Mouse (Mus musculus) T-cell, adult 2 months (primary cell): ENCODE results near the gene Zic5.

Experiments
- DNase-seq: peaks from one replicate; pipeline ENCODE4 v3.0.0; 2022; ENCODE audit warnings: low spot score

Zic5 gene

DNA sequence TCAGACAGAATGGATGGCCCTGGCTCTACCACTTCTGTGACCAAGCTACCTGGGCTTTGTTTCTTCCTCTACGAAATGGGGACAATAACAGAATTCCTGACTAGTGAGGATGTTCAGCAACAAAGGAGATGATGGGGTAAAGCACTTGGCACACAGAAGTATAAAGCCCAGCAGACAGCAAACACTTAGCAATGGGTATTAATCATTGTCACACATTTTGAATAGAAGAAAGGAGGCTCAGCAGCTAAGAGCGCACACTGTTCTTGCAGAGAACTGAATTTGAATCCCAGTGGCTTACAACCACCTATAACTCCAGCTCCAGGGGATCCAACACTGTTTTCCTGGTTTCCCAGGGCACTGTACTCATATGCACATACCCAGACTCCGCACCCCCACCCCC, 37.8 kb downstream of the Zic5 start:
- DNase-seq = no peak

DNA sequence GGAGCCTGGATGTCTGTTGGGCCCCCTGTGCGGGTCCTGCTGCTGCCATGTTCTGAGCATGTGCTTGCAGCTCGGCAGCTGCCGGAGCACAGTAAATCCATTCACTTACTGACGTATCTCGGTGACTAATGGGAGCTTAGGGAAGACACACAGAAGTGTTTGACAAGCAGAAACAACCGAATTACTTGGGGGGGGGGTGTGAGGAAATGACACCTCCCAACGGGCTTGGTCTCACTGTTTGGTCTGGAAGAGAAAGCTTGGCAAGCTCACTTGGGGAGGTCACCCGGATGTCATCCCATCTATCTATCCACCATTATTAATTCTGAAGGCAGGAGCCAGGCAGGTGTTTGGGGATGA, 38.3 kb downstream of the Zic5 start:
- DNase-seq = no peak

DNA sequence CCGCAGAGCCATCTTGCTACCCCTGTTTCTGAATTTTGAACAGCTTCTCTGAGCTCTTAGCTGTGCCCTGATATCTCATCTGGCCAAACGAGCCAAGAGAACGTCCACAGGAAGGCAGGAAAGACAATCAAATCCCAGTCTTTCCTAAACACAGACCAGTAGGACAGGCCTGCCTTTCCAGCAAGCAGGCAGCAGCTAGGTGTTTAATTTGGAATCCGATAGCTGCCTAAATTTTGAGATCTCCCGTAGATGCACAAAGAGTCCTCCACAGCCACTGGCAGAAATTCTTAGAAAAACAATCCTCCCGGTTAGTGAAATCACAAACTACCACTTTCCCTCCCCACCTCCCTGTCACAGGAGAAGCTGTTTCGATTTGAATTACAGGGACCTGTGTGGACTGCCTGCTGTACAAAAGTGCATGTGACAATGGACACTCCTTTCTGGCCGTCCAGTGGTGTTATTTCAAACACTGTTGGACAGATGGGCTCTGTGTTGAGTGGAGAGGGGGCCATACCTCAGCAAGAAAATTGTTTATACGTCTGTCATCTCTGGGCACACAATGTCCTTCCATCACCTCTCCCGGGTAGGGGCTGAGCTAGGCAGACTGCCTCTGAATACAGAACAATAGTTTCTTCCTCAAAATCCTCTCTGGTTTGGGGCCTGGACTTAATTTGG, 38.8 kb downstream of the Zic5 start:
- no peak for DNase-seq

DNA sequence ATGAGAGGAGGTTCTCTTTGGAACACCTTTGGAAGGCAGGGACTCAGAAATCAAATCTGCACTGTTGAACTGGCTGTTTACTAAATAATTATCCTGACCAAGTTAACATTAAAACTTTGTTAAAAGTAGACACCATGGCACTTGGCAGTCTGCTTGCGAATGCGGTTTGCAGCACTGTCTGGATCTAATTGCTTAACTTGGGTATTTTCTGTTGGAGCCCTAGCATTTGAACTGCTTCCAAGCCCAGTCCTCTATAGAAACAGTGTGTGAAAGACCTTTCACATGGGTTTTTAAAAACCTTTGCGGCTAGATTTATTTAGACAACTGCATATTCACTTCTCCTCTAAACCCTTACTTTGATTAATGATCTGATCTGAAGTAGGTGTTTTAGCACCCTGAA, 41.0 kb downstream of the Zic5 start:
- no peak for DNase-seq

DNA sequence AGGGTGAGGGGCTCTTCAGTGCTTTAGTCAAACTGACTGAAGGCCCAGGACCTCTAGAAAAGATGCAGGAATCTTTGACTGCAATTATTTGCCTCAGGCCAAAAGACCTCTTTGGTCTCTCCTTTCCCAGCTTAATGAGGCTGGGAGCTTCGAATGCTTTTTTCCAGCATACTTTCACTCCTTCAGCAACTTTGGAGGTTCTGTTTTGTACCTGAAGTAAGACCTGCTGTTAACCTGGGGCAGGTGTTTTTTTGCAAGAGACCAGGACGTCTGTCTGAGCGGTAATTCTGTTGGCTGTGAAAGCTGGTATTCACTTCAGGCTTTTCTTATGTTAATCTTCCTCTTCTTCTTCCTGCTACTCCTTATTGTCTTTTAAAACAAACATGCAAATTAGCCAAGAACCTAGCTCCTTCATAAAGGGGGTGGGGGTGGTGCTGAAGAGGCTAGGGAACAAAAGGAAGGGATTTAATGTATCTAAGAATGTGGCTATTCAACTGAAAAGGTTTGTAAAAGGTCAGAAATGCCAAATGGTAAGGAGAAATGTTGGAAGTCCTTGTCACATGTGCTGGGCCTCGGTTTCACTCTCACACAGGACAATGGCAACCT, 49.2 kb downstream of the Zic5 start:
- no peak for DNase-seq

DNA sequence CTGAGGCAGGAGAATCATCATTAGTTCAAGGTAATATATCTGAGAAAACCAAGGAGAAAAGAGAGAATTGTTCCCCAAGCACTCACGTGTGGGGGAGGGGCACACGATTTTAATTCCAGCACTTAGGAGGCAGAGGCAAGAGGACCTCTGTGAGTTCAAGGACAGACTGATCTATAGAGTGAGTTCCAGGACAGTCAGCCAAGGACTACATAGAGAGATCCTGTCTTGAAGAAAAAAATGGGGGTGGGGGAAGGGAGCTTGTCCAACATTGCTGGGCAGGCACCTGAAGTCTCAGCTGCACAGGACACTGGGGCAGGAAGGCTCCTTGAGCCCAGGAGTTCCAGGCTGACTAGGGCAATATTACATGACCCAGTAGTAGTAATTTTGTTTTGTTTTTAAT, 50.7 kb downstream of the Zic5 start:
- no peak for DNase-seq

DNA sequence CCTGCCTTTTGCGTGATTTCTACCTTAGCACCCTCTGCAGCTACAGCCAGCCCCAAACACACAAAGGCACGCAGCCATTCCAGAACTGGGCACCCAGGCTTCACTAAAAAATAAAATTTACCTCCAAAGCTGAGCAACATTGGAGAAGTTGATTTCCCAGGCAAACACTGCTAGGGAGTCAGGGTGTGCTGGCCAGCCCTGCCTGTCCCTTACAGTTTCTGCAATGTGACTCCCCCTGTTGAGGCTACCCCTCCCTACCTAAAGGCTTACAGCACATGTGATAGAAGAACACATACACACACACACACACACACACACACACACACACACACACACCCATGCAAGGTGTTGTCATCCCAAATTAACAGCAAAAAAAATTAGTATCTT, 51.9 kb downstream of the Zic5 start:
- DNase-seq = no peak

DNA sequence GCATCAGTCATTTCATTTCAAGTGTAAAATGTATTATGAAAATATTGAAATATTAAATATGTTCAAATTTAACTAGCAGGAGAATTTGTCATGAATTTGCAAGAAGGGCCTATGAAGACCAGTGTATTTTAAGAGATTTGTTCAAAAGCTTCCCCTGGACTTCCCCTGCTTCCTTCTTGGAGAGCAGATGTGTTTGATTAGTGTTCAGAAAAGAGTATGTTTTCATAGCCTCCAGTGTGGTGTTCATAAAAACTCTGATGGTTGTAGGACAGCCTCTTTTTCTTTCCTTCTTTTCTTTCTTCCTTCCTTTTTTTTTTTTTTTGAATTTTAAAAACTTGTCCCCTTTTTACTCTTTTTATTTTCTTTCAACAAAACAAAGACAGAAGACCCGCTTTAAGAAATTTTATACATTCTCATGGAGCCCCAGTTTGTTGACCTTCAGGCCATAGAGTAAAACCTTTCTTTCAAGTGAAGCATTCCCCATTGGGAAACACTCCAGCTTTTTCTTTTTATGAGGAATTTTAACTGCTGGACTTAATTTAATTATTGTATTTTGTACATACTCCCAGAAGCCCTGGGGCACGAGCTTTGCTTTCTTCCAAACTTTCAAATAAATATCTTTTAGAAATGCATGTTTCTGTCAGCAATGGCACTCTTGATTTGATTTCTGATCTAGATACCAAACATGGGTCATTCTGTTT, 52.5 kb downstream of the Zic5 start:
- DNase-seq = no peak
